Mouse (Mus musculus): ENCODE measurements around the gene Sipa1l2. TPM values are rescaled to one million over a fixed set of nuclear protein-coding genes. Genes with fewer than 3 reads are reported as not detected.
A peak's percentile ranks its signal among the peaks of the same experiment; 100 is the strongest.

The Sipa1l2 gene
- 10 to 100 TPM; 37.7 to 41.5 TPM for total RNA-seq (2021)
- long read RNA-seq, experiment 1, full-length matches to known transcripts = 5 of 24 reads
- long read RNA-seq, experiment 1, partial matches to known transcripts = 14 of 24 reads
- long read RNA-seq, experiment 1, other reads (novel, unspliced or antisense) = 5 of 24 reads
- long read RNA-seq, experiment 2, full-length matches to known transcripts = 6 of 19 reads
- long read RNA-seq, experiment 2, partial matches to known transcripts = 7 of 19 reads
- long read RNA-seq, experiment 2, other reads (novel, unspliced or antisense) = 6 of 19 reads

DNA sequence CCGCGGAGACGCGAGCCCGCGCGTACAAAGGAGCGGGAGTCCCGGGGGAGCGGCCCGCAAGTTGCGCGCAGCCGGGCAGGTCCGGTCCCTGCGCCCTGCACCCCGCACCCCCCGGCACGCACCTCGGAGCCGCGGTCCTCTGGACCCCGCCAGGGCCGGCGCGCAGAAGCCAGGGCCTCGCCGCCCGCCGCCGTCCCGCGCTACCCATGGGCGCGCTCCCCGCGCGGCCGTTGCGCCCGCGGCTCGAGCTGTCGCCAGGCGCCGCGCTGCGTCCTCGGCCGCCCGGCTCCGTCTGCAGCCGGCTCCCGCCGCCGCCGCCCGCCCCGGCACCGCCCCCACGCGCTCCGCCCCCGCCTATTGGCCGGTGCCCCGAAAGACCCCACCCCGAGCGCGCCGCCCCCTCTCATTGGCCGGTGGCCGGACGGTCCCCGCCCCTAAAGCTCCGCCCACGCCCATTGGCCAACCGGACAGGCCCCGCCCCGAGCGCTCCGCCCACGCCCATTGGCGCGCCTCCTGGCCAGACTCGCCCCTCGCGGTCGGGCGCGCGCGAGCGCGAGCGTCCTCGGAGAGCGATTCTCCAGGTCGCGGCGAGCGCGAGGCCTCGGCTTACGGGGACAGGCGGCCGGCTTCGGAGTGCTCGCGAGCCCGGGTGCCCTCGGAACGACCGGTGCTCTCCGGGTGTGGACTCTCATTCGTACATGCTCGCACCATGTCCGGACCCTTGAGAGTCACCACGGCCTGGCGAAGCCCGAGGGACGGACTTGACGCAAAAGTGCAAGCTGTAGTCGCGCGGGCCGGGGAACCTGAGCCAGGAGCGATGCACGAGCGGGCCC lies at the start of gene Sipa1l2:
Gene Sipa1l2 (minus strand): TSS at position 276 of the 833 bp plus-strand sequence.
- intact Hi-C loops (cut with DNase I) = loop anchor here (2.0 to 10.0 kb wide), 7 partner anchors 98 to 445 kb away; partner anchors contain the start of gene Map10
- peak; percentile 94 to 97 for DNase-seq (ENCODE audit: low spot score in 2 of 2)

DNA sequence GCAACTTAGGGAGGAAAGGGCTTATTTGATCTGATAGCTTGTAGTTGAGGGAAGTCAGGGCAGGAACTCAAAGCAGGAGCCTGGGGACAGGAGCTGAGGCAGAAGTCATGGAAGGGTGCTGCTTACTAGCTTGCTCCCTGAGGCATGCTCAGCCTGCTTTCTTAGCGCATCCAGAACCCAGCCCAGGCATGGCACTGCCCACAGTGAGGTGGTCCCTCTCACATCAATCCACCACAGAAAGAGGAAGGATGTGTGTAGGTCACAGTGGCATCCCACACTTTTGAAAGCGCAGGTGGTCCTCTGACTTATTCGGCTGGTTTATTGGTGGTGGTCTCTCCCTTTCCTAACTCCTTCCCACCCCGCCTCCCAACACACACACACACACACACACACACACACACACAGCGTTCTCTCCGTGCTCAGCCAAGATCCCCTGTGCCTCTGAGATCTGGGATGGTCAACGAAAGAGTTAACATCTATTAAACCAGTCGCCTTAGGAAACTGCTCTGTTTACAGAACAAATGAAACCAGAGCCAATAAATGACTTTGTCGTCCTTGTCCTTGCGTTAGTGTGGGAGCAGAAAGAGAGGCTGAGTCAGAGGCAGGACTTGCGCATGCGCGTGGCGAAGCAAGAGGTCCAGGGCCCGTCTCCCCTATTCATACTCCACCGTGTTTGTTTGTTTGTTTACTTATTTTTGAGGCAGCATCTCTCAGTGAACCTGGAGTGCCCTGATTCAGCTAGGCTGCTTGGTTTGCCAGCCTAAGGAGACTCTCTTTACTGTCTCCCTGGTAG lies 49.1 kb upstream of the Sipa1l2 start:
- intact Hi-C loops (cut with DNase I) = no loop called here
- DNase-seq (ENCODE audit: low spot score in 2 of 2) = no peak

DNA sequence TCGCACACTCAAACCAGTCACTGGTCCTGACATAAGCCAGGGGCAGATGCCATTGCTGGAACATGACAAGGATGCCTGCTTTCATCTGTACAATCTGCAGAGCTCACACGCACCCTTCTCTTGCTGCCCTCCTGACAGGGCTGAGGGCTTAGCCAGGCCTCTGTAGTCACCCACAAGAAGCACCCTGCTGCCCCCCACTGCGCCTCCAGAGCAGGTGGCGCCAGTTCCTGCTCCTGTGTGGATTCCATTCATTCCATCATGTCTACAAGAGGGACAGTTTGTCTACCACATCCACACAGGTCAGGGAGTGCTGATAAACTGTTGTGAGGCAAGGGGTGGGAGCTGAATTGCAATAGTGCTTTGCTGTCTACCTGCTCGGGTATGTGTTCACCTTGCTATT lies 47.3 kb upstream of the Sipa1l2 start:
- DNase-seq (ENCODE audit: low spot score in 2 of 2) = no peak
- intact Hi-C loops (cut with DNase I) = no loop called here

DNA sequence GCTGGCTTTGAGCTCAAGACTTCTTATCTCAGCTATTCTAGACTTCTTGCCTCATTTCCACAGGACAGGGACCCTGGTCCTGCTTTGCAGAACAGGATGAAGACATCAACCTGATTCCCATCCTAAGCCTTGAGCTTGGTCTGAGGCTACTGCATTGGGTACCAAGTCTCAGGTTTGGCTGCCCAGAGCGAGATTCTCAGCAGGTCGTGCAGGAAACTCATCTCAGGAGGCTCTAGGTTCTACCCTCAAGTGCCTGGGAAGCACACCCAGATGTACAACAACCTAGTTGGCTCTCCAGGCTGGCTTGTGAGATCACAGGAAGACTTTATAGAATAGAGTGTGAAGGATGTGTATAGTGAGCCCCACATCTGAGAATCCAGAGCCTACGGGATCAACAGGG lies 46.4 kb upstream of the Sipa1l2 start:
- no peak for DNase-seq (ENCODE audit: low spot score in 2 of 2)
- intact Hi-C loops (cut with DNase I) = no loop called here

DNA sequence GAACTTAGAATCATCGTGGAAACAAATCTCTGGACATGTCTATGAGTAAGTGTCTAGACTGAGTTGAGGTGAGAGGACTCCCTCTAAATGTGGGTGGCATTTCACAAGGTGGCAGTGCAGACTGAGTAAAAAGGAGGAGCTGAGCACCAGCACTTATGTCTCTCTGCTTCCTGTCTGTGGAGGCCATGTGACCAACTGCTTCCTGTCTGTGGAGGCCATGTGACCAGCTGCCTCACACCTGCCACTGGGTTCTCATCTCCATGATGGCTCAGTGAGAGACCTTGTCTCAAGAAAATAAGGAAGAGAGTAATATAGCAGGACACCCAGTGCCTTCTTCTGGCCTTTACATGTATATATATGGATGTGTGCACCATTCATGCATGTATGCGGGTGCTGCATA lies 43.9 kb upstream of the Sipa1l2 start:
- no peak for DNase-seq (ENCODE audit: low spot score in 2 of 2)

DNA sequence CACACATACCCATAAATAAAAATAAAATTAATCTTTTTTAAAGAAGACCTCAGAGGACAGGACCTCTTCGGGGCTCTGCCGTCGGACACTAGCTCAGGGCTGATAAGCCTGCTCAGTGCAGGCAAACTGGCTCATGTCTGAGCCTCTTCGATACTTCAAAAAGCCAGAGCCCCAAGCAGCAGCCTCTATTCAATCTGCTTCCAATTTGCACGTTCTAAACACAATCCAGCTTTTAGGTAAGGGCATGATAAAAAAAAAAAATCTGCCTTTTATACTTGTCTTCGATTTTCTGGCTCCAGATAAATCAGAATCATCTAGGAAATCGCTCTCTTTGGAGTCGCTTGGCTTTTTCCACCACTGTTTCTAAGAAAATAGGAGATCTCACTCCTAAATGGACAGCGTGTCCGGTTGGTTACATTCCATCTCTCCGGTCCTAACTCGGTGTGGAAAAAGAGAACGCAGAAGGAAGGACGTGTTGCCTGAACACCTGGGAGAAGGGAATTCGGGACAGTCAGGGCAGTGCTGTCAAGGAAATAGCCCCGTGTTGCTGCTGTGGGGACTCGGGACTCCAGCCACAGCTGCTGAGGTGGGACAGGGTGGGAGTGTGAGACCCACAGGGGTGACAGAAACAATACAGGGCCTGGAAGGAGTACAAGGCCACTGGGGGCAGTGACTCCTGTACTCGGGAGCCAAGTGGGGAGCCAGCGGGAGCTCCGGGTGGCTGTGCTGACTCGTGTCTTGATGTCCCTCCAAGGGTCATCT lies 42.4 kb upstream of the Sipa1l2 start:
- intact Hi-C loops (cut with DNase I) = no loop called here
- no peak for DNase-seq (ENCODE audit: low spot score in 2 of 2)

More for the DNA sequence above, 43.9 kb upstream of the Sipa1l2 start:
- intact Hi-C loops (cut with DNase I) = no loop called here

DNA sequence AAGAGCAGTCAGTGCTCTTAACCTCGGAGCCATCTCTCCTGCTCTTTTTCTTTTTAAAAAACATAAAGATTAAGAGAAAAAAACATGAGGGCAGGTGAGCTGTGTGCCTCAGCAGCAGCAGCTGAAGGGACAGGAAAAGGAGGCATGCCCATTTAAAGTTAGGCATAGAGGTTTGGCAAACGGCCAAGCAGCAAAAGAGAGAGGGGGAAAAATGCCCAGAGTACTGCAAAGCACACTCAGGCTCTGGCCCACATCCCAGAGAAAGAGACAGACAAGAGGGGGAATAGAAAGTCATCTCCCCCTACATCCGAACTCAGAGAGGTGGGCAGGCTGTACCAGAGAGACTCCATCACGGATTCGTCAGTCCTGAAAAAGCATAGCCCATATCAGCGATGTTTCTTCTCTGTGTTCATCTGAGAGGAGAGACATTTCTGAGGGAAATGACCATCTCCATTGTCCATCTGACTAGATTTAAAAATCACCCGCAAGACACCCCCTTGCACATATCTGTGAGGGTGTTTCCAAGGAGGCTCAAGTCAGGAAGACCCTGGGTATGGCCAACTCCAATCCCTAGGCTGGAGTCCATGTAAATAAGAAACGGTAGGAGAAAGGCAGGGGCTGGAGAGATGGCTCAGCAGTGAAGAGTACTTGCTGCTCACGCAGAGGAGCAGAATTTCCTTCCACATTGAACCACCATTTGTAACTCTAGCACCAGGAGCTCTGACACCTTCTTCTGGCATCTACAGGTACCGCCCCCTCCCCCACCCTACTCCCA lies 41.6 kb upstream of the Sipa1l2 start:
- intact Hi-C loops (cut with DNase I) = no loop called here
- peak; percentile 28 to 34 for DNase-seq (ENCODE audit: low spot score in 2 of 2)

DNA sequence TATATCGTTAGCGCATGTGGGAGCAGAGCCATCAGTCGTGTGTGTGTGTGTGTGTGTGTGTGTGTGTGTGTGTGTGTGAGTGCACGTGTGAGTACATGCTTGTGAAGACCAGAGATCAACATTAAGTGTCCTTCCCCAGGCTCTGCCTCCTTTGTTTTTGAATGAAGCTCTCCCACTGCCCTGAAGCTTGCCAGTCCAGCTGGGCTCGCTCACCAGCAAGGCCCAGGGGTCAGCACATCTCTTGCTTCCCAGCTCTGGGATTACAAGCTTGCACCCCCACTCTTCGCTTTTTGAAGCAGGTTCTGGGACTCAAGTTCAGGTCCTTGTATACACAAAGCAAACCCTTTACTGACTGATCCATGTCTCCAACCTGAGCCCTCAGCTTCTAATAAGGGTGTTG lies 40.1 kb upstream of the Sipa1l2 start:
- intact Hi-C loops (cut with DNase I) = no loop called here
- no peak for DNase-seq (ENCODE audit: low spot score in 2 of 2)

DNA sequence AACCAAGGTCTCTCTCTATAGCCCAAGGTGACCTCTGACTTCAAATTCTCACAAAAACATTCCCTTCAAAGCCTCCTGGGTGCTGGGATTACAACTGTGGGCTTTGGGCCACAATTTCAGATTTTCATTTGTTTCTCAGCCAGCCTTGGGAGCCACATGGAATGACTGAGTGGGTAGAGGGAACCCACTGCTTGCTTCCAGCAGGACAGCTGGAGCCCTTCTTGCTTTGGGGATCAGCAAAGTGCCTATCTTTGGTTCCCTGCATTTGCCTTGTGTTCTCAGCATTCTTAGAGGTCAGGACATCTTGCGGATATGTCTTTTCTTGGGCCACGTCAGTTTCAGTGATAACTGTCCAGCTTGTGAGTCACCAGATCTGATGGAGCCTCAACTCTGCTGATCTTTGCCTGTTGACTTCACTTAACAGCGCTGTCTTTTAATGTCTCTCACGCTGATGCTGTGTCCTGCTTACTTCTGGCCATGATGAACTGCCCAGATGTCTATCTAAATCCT lies 38.2 kb upstream of the Sipa1l2 start:
- no peak for DNase-seq (ENCODE audit: low spot score in 2 of 2)
- intact Hi-C loops (cut with DNase I) = no loop called here

DNA sequence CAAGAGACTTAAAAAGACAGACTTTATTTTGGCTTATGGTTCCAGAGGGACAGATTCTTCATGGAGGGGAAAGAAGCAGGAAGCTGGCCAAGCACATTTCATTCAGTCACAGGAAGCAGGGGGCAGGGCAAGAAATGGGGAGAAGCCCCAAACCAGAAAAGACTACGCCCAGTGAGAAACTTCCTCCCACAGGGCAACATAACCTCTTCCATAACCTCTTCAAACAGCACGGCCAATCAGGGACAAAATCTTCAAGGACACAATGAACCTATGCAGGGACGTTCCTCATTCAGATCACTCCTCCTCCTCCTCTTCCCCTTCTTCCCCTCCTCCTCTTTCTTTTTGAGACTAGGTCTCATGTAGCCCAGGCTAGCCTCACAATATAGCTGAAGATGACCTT lies 37.3 kb upstream of the Sipa1l2 start:
- no peak for DNase-seq (ENCODE audit: low spot score in 2 of 2)
- intact Hi-C loops (cut with DNase I) = no loop called here

DNA sequence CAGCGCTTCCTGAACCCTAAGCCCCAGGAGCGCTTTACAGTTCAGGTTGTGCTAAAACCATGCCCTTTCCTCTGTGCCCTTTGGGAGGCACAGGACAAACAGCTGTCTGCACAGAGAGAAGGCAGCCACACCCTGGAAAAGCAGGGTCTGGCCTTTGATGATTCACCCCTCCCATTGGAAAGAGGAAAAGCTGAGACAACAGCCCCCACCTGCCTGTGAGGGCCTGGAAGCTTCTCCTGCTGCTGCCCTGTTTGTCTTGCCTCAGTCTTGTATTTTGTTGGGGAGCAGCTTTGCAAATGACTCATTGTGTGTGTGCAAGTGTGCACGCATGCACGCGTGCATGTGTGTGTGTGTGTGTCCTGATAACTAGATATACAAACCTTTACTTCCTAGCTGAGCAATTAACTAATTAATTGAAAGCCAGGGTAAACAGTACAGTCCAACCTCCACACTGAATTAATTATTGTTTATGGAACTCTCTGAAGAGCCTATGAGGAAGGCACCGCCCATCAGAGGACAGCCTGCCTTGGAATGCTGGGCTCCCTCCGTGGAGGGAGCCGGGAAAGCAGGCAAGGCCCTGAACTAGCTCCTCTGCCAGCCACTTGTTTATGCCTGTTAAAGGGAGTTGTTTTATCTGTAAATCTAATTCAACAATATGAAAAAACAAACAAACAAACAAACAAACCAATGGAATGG lies 35.4 kb upstream of the Sipa1l2 start:
- intact Hi-C loops (cut with DNase I) = no loop called here
- no peak for DNase-seq (ENCODE audit: low spot score in 2 of 2)

DNA sequence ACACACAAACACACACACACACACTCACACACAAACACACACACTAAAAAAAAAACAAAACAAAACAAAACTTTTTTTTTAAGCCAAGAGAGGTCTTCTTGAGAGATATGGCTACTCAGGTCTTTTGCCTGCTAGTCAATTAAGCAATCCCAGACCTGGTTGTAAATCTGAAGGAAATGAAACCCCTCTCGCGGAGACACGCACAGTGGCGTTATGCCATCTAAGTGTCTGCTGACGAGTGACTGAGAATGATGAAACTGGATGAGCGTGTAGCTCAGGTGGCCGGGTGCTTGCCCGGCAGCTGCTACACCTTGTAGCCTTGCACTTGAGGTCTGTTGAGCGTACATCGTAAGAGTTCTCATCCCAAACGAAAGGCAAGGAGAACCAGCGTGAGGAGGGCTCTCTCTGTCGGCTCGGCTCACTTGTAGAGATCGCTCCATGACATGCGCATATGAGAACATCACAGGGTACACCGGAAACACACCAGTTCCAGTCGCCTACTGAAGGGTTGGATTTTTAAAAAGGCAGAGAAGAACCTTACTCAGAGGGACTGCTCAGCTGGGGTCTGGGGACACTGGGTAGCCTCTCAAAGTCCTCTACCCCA lies 34.7 kb upstream of the Sipa1l2 start:
- intact Hi-C loops (cut with DNase I) = no loop called here
- no peak for DNase-seq (ENCODE audit: low spot score in 2 of 2)

DNA sequence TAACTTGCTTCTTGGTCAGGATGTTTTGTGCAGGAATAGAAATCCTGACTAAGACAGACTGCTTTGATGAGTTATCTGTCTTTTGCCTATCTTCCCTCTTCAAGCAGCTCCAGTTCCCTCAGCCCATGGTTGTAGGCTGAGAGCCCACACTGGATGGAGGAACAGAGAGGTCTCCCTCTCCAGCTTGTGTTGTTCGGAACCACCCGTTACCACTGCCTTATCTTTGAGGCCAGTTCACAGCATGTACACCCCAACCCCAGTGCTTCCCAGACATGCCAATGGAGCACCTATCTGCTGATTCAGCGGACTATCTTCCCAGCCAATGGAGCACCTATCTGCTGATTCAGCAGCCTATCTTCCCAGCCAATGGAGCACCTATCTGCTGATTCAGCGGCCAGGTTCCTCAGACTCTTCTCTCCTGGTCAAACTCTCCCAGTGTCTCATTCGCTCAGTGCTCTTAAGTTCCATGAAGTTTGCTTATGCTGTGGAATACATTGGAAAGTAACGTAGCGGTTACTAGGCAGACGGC lies 33.8 kb upstream of the Sipa1l2 start:
- DNase-seq (ENCODE audit: low spot score in 2 of 2) = no peak
- intact Hi-C loops (cut with DNase I) = no loop called here

DNA sequence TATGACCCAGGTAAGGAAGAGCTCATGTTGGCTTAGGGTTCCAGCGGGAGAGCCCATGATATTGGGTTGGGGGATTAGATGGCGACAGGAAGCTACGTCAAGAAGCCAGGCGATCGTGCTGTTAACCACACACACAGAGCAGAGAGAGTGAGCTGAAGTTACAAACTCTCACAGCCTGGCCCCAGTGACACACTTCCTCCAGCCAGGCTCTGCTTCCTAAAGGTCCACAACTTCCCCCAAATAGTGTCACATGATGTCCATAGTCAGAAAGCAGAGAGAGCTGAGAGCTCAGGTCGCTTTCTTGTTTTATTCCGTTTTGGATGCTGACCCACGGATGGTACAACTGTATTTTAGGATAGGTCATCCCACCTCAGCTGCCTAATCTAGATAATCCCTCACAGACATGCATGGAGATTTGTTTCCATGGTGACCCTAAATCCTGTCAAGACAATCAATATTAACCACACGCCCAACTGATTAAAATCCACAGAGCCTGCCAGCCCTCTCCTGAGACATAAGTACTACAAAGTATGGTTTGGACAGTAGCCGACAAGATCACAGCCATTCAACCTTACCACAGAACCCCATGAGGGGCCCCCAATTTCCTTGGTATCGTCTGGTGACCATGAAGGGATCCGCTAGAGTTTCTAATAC lies 30.6 kb upstream of the Sipa1l2 start:
- intact Hi-C loops (cut with DNase I) = no loop called here
- DNase-seq (ENCODE audit: low spot score in 2 of 2) = no peak

DNA sequence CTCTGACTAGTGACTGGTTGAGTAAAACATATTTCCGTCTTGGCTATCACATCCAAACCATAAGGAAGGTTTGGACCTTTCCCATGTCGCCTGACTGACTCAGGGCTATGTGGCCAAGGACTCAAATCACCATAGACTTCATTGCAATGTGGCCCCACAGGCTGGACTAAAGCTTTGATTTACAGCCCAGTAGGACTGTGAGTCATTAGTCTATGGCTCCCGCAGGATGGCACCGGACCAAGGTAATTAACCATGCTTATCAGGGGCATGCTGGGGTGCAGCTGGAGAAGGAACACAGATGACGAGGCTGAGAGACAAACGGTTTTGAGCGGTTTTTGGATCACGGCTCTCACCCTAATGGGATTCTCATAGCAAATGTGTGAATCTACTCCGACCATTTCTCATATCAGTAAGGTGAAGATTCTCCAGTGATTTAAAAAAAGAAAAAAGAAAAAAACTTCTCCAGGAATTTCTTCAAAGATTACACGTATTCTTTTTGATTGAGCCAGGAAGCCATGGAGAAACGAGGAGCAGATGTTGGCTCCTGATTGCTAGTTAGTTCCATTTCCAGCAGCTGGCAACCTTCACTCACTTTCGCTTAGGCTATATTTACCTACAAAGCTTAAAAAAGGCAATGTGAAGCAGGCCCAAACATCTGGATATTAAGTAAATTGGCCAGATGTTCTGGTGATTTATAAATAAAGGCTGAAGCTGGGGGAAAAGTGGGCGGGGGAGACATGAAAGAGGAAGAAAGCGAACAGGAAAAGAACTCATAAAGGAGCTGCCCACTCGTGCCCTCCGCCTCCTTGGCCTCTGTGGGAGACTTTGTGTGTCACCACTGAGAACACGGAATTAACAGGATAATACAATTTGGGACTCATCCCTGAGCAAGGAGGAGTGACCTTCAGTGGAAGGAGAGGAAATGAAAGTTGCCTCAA lies 26.2 kb upstream of the Sipa1l2 start:
- intact Hi-C loops (cut with DNase I) = no loop called here
- peak in 1 of 2 experiments; percentile 25 for DNase-seq (ENCODE audit: low spot score in 2 of 2)

DNA sequence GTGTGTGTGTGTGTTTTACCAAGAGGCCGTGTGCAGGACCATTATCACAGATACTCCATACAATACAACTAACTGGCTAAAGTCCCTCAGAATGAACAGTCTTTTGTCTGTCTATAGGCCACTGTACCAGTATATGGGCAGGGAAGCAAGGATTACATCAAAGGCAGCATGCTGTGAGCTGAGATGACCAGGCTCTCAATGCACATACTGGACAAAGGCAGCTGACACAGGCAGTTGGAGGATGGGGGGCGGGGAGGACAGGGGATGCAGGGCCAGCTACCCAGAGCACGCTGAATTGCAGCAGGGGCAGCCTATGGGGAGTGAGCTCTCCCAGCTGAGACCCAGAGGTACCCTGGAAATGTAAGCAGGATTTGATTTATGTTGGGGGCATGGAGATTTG lies 20.8 kb upstream of the Sipa1l2 start:
- intact Hi-C loops (cut with DNase I) = no loop called here
- no peak for DNase-seq (ENCODE audit: low spot score in 2 of 2)
